Comparison of ENCODE assay signal across 15 mouse cellular contexts in genomic region chr8:94552696-94553095, GRCm38 (mm10). TPM values are rescaled to one million over a fixed set of nuclear protein-coding genes. Genes with fewer than 3 reads are reported as not detected.
DNase-seq lines count a peak whose midpoint lies in the region; ATAC-seq lines count a peak whose summit lies in the region.
"Had no signal": no experiment of that assay in that cellular context is flagged by ENCODE, and none has a peak within 500 bp of the region (broad histone marks: within the 10 kb centered on the region; RNA-seq: fewer than 3 reads in every experiment).

No protein-coding gene starts in this region.

- H3K4me3 ChIP-seq in hindbrain, embryonic 10.5 days: no peak overlapping the region
- H3K4me3 ChIP-seq in hindbrain, embryonic 13.5 days: no peak overlapping the region
- H3K4me3 ChIP-seq in forebrain, embryonic 14.5 days (ENCODE audit: low read depth, low read length): no peak overlapping the region
- no peak overlapping the region for H3K4me3 ChIP-seq in neural tube, embryonic 14.5 days (ENCODE audit: low read depth, low read length)
- H3K4me3 ChIP-seq: neural tube, embryonic 12.5 days had no signal

- no peak overlapping the region for H3K4me2 ChIP-seq in hindbrain, embryonic 13.5 days
- H3K4me2 ChIP-seq in forebrain, embryonic 14.5 days (ENCODE audit: low read length): no peak overlapping the region
- H3K4me2 ChIP-seq in neural tube, embryonic 14.5 days (ENCODE audit: low read depth, low read length): no peak overlapping the region

- no peak for DNase-seq in hindbrain, embryonic 10.5 days (ENCODE audit: low spot score)
- DNase-seq in forebrain, embryonic 14.5 days (ENCODE audit: low spot score): no peak
- DNase-seq in embryo, embryonic 11 days: no peak
- no peak for DNase-seq in adrenal gland, adult 8-10 months
- DNase-seq in gastrocnemius, postnatal 14 days: no peak
- DNase-seq: cerebellum, adult 9-10 months; gastrocnemius, postnatal 25 days; kidney, adult 2 months; kidney, postnatal 25 days; lung, postnatal 10 days; right cerebral cortex, postnatal 25 days had no signal

- peaks cover 55% of the 10 kb centered on the region for H3K4me1 ChIP-seq in hindbrain, embryonic 10.5 days (replicated peaks)
- H3K4me1 ChIP-seq in hindbrain, embryonic 13.5 days (replicated peaks): peaks cover 29% of the 10 kb centered on the region
- peaks cover 20% of the 10 kb centered on the region for H3K4me1 ChIP-seq in forebrain, embryonic 14.5 days (ENCODE audit: control insufficient read depth, insufficient read depth, low read length)
- H3K4me1 ChIP-seq in neural tube, embryonic 14.5 days (ENCODE audit: control insufficient read depth, insufficient read depth, low read length): peaks cover 18% of the 10 kb centered on the region; the same call in 1 of the 2 replicates

- H3K27me3 ChIP-seq in hindbrain, embryonic 10.5 days (ENCODE audit: insufficient read depth, poor library complexity, severe bottlenecking): peaks cover 33% of the 10 kb centered on the region
- peaks cover 47% of the 10 kb centered on the region for H3K27me3 ChIP-seq in hindbrain, embryonic 13.5 days
- no peaks in the 10 kb centered on the region for H3K27me3 ChIP-seq in forebrain, embryonic 14.5 days (replicated peaks; ENCODE audit: control insufficient read depth, insufficient read depth, low read length)
- no peaks in the 10 kb centered on the region for H3K27me3 ChIP-seq in neural tube, embryonic 14.5 days (ENCODE audit: control insufficient read depth, insufficient read depth, low read length)
- H3K27me3 ChIP-seq: neural tube, embryonic 12.5 days had no signal

- no peak overlapping the region for H3K9ac ChIP-seq in hindbrain, embryonic 13.5 days
- H3K9ac ChIP-seq in forebrain, embryonic 14.5 days (ENCODE audit: low read length): no peak overlapping the region
- H3K9ac ChIP-seq in neural tube, embryonic 14.5 days (replicated peaks; ENCODE audit: low read depth, low read length): no peak overlapping the region
- H3K9ac ChIP-seq: neural tube, embryonic 12.5 days had no signal

- WGBS in hindbrain, embryonic 10.5 days: 84% methylated on average over 2 of the region's 2 CpGs
- 85% methylated on average over 2 of the region's 2 CpGs for WGBS in hindbrain, embryonic 13.5 days
- WGBS in forebrain, embryonic 14.5 days: 85% methylated on average over 2 of the region's 2 CpGs
- 85% methylated on average over 2 of the region's 2 CpGs for WGBS in neural tube, embryonic 14.5 days

- H3K27ac ChIP-seq in hindbrain, embryonic 10.5 days: peak overlapping the region; percentile 87
- no peak overlapping the region for H3K27ac ChIP-seq in hindbrain, embryonic 13.5 days
- H3K27ac ChIP-seq in forebrain, embryonic 14.5 days (ENCODE audit: low read depth, low read length): peak overlapping the region; percentile 84; the same call in 1 of the 2 replicates
- peak overlapping the region; percentile 30; the same call in 1 of the 2 replicates for H3K27ac ChIP-seq in neural tube, embryonic 14.5 days (ENCODE audit: low read depth, low read length)
- H3K27ac ChIP-seq: neural tube, embryonic 12.5 days had no signal

- H3K9me3 ChIP-seq in hindbrain, embryonic 10.5 days: no peaks in the 10 kb centered on the region
- H3K9me3 ChIP-seq in hindbrain, embryonic 13.5 days: no peaks in the 10 kb centered on the region
- no peaks in the 10 kb centered on the region for H3K9me3 ChIP-seq in forebrain, embryonic 14.5 days (replicated peaks; ENCODE audit: control insufficient read depth, low read length)
- H3K9me3 ChIP-seq in neural tube, embryonic 14.5 days (ENCODE audit: control insufficient read depth, low read length): no peaks in the 10 kb centered on the region
- H3K9me3 ChIP-seq: neural tube, embryonic 12.5 days had no signal

- intact Hi-C loops in gastrocnemius, postnatal 14 days (cut with DNase I; ENCODE audit: low total_unique reads): no loop called here

- H3K36me3 ChIP-seq in hindbrain, embryonic 10.5 days: no peaks in the 10 kb centered on the region
- H3K36me3 ChIP-seq in hindbrain, embryonic 13.5 days: no peaks in the 10 kb centered on the region
- no peaks in the 10 kb centered on the region for H3K36me3 ChIP-seq in forebrain, embryonic 14.5 days (ENCODE audit: control insufficient read depth, insufficient read depth, low read length)
- H3K36me3 ChIP-seq in neural tube, embryonic 14.5 days (ENCODE audit: control insufficient read depth, insufficient read depth, low read length): no peaks in the 10 kb centered on the region
- H3K36me3 ChIP-seq: neural tube, embryonic 12.5 days had no signal

- no peak for ATAC-seq in hindbrain, embryonic 13.5 days (ENCODE audit: low FRiP score)
- ATAC-seq in forebrain, embryonic 14.5 days: no peak
- peak; percentile 77 for ATAC-seq in megakaryocyte-erythroid progenitor cell, adult 5-6 weeks (replicated peaks; ENCODE audit: low FRiP score, low TSS enrichment, poor library complexity, severe bottlenecking)
- no peak for ATAC-seq in neural tube, embryonic 14.5 days (ENCODE audit: low read depth)

RNA-seq across cellular contexts. Expression of gene Cpne2, which starts 19.9 kb away (rescaled TPM):
- 10.0 and 11.1 TPM in 2 replicates for polyA plus RNA-seq in hindbrain, embryonic 10.5 days (2016; fragmentation: Nextera tagmentation; extraction: Ambion mirVana)
- 13.8 and 18.3 TPM in 2 replicates for polyA plus RNA-seq in hindbrain, embryonic 13.5 days (2015; fragmentation: Nextera tagmentation; extraction: Ambion mirVana)
- 18.0 and 26.0 TPM in 2 replicates for polyA plus RNA-seq in forebrain, embryonic 14.5 days (2014; fragmentation: Nextera tagmentation; extraction: Ambion mirVana)
- total RNA-seq in megakaryocyte-erythroid progenitor cell, adult 5-6 weeks (2014; fragmentation: Nextera tagmentation): 111 and 116 TPM in 2 replicates
- 78.7 and 81.7 TPM in 2 replicates for total RNA-seq in megakaryocyte-erythroid progenitor cell, adult 5-6 weeks (2017)
- polyA plus RNA-seq in neural tube, embryonic 14.5 days (2014; fragmentation: Nextera tagmentation; extraction: Ambion mirVana): 27.2 and 33.7 TPM in 2 replicates
- 10 to 100 TPM; 15.9 to 29.0 (median 22.4) TPM for total RNA-seq in adrenal gland, adult 8-10 months (2022)
- total RNA-seq in gastrocnemius, postnatal 14 days (2021): 10 to 100 TPM; 13.4 to 20.7 TPM

RNA-seq across cellular contexts. Expression of gene Rspry1, which starts 49.0 kb away (rescaled TPM):
- 41.8 and 42.7 TPM in 2 replicates for polyA plus RNA-seq in hindbrain, embryonic 10.5 days (2016; fragmentation: Nextera tagmentation; extraction: Ambion mirVana)
- 53.0 and 54.6 TPM in 2 replicates for polyA plus RNA-seq in hindbrain, embryonic 13.5 days (2015; fragmentation: Nextera tagmentation; extraction: Ambion mirVana)
- polyA plus RNA-seq in forebrain, embryonic 14.5 days (2014; fragmentation: Nextera tagmentation; extraction: Ambion mirVana): 46.4 and 47.6 TPM in 2 replicates
- total RNA-seq in megakaryocyte-erythroid progenitor cell, adult 5-6 weeks (2014; fragmentation: Nextera tagmentation): 32.6 and 43.4 TPM in 2 replicates
- 43.9 and 51.2 TPM in 2 replicates for total RNA-seq in megakaryocyte-erythroid progenitor cell, adult 5-6 weeks (2017)
- polyA plus RNA-seq in neural tube, embryonic 14.5 days (2014; fragmentation: Nextera tagmentation; extraction: Ambion mirVana): 50.2 and 56.4 TPM in 2 replicates
- total RNA-seq in adrenal gland, adult 8-10 months (2022): 10 to 100 TPM; 20.4 to 30.0 (median 22.5) TPM
- total RNA-seq in gastrocnemius, postnatal 14 days (2021): 10 to 100 TPM in 1 of 2 experiments, 1 to 10 TPM in 1; 9.4 to 10.3 TPM

RNA-seq across cellular contexts. Expression of gene Fam192a, which starts 49.1 kb away (rescaled TPM):
- 82.4 and 86.2 TPM in 2 replicates for polyA plus RNA-seq in hindbrain, embryonic 10.5 days (2016; fragmentation: Nextera tagmentation; extraction: Ambion mirVana)
- polyA plus RNA-seq in hindbrain, embryonic 13.5 days (2015; fragmentation: Nextera tagmentation; extraction: Ambion mirVana): 89.0 and 94.0 TPM in 2 replicates
- polyA plus RNA-seq in forebrain, embryonic 14.5 days (2014; fragmentation: Nextera tagmentation; extraction: Ambion mirVana): 96.2 and 108 TPM in 2 replicates
- 52.0 and 60.3 TPM in 2 replicates for total RNA-seq in megakaryocyte-erythroid progenitor cell, adult 5-6 weeks (2014; fragmentation: Nextera tagmentation)
- 89.9 and 154 TPM in 2 replicates for total RNA-seq in megakaryocyte-erythroid progenitor cell, adult 5-6 weeks (2017)
- polyA plus RNA-seq in neural tube, embryonic 14.5 days (2014; fragmentation: Nextera tagmentation; extraction: Ambion mirVana): 72.8 and 81.4 TPM in 2 replicates
- total RNA-seq in adrenal gland, adult 8-10 months (2022): 10 to 100 TPM; 35.4 to 45.5 (median 42.4) TPM
- total RNA-seq in gastrocnemius, postnatal 14 days (2021): 10 to 100 TPM; 21.1 to 25.2 TPM
